Mouse (Mus musculus) CD4-positive, CD25-positive, alpha-beta regulatory T cell, adult 2 months (primary cell): ENCODE results near the gene H2al1a.

ENCODE experiments used
- DNase-seq: peaks from one replicate; pipeline ENCODE4 v3.0.0-alpha.2; 2012; ENCODE audit warnings: low read depth, low spot score

The H2al1a gene

GRCm38 (mm10) chrX:11345762-11346161 is 46.7 kb downstream of the H2al1a start:
- no peak for DNase-seq

DNA sequence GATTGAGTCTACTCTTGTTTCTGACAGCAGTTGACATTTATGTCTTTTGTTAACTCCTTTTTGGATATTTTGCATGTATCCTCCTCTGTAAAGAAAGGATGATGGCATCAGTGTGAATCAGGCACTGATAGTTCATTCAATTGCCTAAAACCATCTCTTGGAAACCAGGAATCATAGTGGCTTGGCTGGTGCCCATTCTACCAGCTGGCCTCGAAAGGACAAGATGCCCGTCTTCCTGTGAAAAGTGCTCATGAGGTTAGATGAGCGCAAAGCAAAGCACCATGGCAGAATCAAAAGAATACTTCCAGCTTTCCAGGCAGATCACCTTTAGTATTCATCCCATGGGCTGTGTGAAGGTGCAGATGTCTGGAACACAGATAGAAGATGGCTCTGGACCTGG is 47.7 kb downstream of the H2al1a start:
- no peak for DNase-seq
